Mouse (Mus musculus) stomach, embryonic 15.5 days (tissue): ENCODE measurements at regions not wholly inside any gene's neighbourhood (a gene's known extent, or its start where the extent isn't known, plus 50 kb on each side); places are given as distances from the start of the nearest gene placed in this dataset.

Experiments
- ATAC-seq: fragments of 200-750 bp; cut with Nextera tagmentation; 2 replicates; pipeline ENCODE4 v1.8.0; 2017; ENCODE audit warnings: low read depth, moderate number of reproducible peaks, moderate TSS enrichment; ENCODE audit not compliant: insufficient read depth, low FRiP score
- H3K27ac ChIP-seq: fragments of 300-500 bp; sonication (generic); 2 replicates; pipeline ENCODE4 v1.5.1; 2015; ENCODE audit warnings: mild to moderate bottlenecking, inconsistent platforms
- H3K27me3 ChIP-seq: fragments of 300-500 bp; sonication (generic); replicated peaks from 2 replicates; pipeline ENCODE4 v1.6.1; 2015; ENCODE audit warnings: inconsistent platforms
- H3K36me3 ChIP-seq: fragments of 300-500 bp; sonication (generic); 2 replicates; pipeline ENCODE4 v1.6.1; 2015; ENCODE audit warnings: inconsistent platforms
- H3K4me1 ChIP-seq: fragments of 300-500 bp; sonication (generic); 2 replicates; pipeline ENCODE4 v1.6.1; 2015; ENCODE audit warnings: inconsistent platforms
- H3K4me2 ChIP-seq: fragments of 300-500 bp; sonication (generic); 2 replicates; pipeline ENCODE4 v1.6.1; 2015; ENCODE audit warnings: mild to moderate bottlenecking, inconsistent platforms
- H3K4me3 ChIP-seq: fragments of 300-500 bp; sonication (generic); replicated peaks from 2 replicates; pipeline ENCODE4 v1.5.1; 2015; ENCODE audit warnings: inconsistent platforms
- H3K9ac ChIP-seq: fragments of 300-500 bp; sonication (generic); 2 replicates; pipeline ENCODE4 v1.6.1; 2015; ENCODE audit warnings: inconsistent platforms
- H3K9me3 ChIP-seq: fragments of 300-500 bp; sonication (generic); 2 replicates; pipeline ENCODE4 v1.6.1; 2016; ENCODE audit warnings: inconsistent platforms
- WGBS: fragments of 180-500 bp; shearing (Covaris S2); methylation state at CpG from one replicate; pipeline ENCODE4 v1.1.7; 2015; 5-methylcytosine and 5-hydroxymethylcytosine counted together

DNA sequence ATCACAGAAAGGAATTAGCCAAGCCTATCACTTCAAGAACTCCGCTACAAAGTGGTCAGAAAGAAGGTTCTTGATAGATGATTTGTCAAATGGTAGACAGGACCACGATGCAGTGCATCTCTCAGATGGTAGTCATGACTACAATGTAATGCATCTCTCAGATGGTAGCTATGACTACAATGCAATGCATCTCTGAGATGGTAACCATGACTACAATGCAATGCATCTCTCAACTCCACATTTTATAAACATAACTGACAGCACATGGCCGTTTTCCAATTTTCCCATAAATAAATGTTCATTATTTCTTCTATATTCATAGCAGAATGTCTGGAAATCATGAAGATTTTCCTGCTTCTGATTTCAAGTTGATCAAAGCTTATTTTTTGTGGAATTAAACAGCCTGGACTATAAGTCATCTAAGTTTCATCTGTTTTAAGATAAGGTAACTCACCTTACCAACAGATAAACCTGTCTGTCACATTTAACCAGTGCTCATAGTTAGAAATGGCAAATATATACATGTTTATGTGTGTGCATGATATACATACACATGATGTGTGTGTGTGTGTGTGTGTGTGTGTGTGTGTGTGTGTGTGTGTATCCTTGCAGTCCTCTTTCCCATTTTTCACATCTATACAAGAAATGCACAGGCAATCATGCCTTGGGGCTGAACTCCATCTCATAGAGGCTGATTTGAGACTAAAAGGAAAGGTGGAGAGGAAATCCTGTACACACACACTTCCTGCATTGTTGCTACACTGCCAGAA, 122.4 kb downstream of the Phf3 start:
- 49% methylated on average over 3 of the region's 3 CpGs for WGBS
- ATAC-seq, result no peak

DNA sequence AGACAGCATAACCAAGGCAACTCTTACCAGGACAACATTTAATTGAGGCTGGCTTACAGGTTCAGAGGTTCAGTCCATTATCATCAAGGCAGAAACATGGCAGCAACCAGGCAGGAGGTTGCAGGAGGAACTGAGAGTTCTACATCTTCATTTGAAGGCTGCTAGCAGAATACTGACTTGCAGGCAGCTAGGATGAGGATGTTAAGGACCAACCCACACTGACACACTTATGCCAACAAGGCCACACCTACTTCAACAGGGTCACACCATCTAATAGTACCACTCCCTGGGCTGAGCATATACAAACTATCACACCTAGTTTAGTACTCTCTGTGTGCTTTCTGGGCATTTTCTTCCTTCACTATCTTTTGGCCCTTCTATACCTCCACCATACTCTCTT, 131.8 kb downstream of the Phf3 start:
- Histone ChIP-seq H3K4me1 (no peaks in the 10 kb centered on the region), H3K27ac (no peak overlapping the region), H3K9ac (no peak overlapping the region), H3K4me3 (no peak overlapping the region), H3K4me2 (no peak overlapping the region), H3K36me3 (no peaks in the 10 kb centered on the region), H3K27me3 (no peaks in the 10 kb centered on the region), H3K9me3 (no peaks in the 10 kb centered on the region)
- ATAC-seq, result no peak

More for the DNA sequence above, 122.4 kb downstream of the Phf3 start:
- no peak overlapping the region for H3K4me3 ChIP-seq
- no peak overlapping the region for H3K27ac ChIP-seq
- no peaks in the 10 kb centered on the region for H3K27me3 ChIP-seq
- no peaks in the 10 kb centered on the region for H3K4me1 ChIP-seq
- no peaks in the 10 kb centered on the region for H3K9me3 ChIP-seq
- H3K4me2 ChIP-seq, result no peak overlapping the region
- H3K36me3 ChIP-seq, result no peaks in the 10 kb centered on the region
- no peak overlapping the region for H3K9ac ChIP-seq

DNA sequence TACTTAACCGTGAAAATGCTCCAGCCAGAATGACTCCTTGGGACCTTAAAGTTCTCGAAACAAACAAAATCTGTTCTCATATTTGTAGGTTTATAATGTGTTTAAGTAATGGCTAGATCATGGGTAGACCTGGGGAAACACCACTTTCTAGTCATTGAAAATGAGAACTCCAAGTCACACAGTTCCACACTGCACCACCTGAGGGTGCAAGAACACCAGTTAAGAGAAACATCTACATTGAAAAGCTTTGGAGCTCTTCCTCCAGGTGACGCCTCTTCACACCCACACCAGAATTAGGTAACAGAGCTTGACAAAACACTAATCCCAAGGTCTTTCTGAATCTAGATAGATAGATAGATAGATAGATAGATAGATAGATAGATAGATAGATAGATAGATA, 132.9 kb downstream of the Phf3 start:
- Histone ChIP-seq H3K27ac (no peak overlapping the region), H3K36me3 (no peaks in the 10 kb centered on the region), H3K4me3 (no peak overlapping the region), H3K4me2 (no peak overlapping the region), H3K9ac (no peak overlapping the region), H3K4me1 (no peaks in the 10 kb centered on the region), H3K9me3 (no peaks in the 10 kb centered on the region), H3K27me3 (no peaks in the 10 kb centered on the region)
- no peak for ATAC-seq
- 56% methylated on average over 3 of the region's 3 CpGs for WGBS

DNA sequence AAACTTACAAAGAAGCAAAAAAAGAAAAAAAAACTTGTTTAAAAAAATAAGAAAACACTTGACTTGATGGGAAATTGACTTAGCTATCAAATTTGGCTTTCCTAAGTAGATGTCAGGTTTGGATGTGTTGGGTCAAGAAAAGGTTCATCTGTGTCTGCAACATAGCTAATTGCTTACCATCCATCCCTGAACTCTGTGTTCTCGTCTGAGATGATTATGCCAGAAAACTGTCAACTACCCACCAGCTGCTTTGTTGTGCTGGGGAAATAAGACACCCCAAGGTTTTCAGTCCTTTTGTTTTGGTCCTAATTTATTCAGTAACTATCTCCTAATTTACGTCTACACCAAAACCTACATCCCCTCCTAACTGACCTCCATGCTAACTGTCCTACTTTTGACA, 152.2 kb downstream of the Phf3 start:
- Histone ChIP-seq H3K27me3 (no peaks in the 10 kb centered on the region), H3K36me3 (no peaks in the 10 kb centered on the region), H3K4me3 (no peak overlapping the region), H3K9me3 (no peaks in the 10 kb centered on the region), H3K9ac (no peak overlapping the region), H3K4me2 (no peak overlapping the region), H3K4me1 (no peaks in the 10 kb centered on the region), H3K27ac (no peak overlapping the region)
- ATAC-seq, result no peak
- 65% methylated on average over 2 of the region's 2 CpGs for WGBS

DNA sequence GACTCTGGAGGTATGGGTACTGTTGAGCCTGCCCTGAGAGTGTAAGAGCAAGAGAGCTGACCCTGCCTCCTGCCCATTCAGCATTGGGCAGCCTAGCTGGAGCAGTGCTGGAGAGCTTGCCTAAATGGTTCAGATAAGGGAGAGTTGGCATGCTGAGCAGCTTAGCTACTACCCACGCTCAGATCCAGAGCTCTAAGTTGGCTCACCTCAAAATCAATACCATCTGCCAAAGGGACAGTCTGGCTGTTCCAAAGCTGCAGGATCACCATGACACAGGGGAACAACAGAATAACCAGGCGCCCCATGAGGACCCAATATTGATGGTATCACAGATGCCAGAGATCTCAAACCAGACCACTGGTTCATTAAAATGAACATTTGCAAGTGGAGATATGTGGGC, 152.9 kb downstream of the Phf3 start:
- Histone ChIP-seq H3K4me2 (no peak overlapping the region), H3K4me3 (no peak overlapping the region), H3K9ac (no peak overlapping the region), H3K4me1 (no peaks in the 10 kb centered on the region), H3K27me3 (no peaks in the 10 kb centered on the region), H3K36me3 (no peaks in the 10 kb centered on the region), H3K27ac (no peak overlapping the region), H3K9me3 (no peaks in the 10 kb centered on the region)
- ATAC-seq, result no peak
- 80% methylated on average over 2 of the region's 2 CpGs for WGBS

DNA sequence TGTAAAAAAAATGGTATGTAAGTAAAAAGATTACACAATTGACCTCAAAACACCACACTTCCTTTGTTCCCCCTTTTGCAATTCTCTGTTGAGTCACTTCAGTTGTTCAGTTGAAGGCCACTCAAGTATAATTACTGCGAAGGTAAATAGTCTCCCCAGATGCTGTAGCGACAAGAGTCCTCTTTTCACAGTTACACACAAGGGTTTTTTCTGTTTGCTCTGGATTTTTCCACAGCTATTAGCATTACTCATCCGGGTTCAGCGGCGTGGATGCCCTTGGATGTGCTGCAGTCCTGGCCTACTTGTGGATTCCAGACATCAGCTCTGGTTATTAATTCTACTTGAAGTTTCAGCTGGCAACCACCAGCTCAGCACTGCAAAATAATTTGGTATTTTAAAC, 155.1 kb downstream of the Phf3 start:
- Histone ChIP-seq H3K36me3 (no peaks in the 10 kb centered on the region), H3K9ac (no peak overlapping the region), H3K4me2 (no peak overlapping the region), H3K4me3 (no peak overlapping the region), H3K27ac (no peak overlapping the region; the same call in 1 of the 2 replicates), H3K9me3 (no peaks in the 10 kb centered on the region), H3K27me3 (no peaks in the 10 kb centered on the region), H3K4me1 (no peaks in the 10 kb centered on the region)
- WGBS, result 35% methylated on average over 5 of the region's 5 CpGs
- ATAC-seq, result peak; percentile 65; the same call in 1 of the 2 replicates

DNA sequence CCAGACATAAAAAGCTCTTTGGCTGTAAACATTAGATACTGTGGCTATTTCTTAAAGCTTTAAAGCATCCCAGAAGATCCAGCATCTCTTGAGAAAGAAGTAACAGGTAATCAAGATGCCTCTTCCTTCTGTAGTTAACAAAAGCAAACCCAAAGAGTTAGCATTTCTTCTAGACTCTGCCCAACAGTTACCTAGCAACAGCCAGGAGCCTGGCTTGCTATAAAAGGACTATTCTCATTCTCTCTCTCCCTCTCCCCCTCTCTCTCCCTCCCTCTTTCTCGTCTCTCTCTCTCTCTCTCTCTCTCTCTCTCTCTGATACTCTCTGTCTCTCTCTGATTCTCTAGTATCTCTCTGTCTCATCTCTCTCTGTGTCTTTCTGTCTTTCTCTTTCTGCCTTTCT, 157.4 kb downstream of the Phf3 start:
- no peaks in the 10 kb centered on the region for H3K27me3 ChIP-seq
- 17% methylated on average over 1 of the region's 1 CpGs for WGBS
- no peak overlapping the region for H3K4me3 ChIP-seq
- no peaks in the 10 kb centered on the region for H3K4me1 ChIP-seq
- H3K36me3 ChIP-seq, result no peaks in the 10 kb centered on the region
- no peaks in the 10 kb centered on the region for H3K9me3 ChIP-seq
- no peak overlapping the region for H3K4me2 ChIP-seq
- no peak overlapping the region for H3K27ac ChIP-seq
- ATAC-seq, result no peak
- no peak overlapping the region for H3K9ac ChIP-seq

DNA sequence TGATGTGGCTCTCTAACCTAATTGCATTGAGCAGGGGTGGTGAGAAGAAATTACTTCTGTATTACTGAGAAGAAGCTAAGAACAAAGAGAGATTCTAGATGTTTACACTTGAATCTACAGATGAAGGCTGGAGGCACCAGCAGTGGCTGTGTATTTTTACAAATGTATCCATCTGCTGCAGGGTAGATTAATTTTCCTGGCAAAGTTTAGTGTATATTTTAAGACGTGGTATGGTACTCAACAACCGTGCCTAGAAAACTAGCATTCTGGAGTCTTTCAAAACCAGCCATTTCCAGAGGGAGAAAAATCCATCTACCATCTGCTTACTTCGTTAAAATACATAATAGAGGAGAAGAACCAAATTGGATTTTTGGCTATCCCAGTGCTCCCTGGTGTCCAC, 172.6 kb downstream of the Phf3 start:
- no peak for ATAC-seq
- WGBS, result 54% methylated on average over 3 of the region's 3 CpGs

DNA sequence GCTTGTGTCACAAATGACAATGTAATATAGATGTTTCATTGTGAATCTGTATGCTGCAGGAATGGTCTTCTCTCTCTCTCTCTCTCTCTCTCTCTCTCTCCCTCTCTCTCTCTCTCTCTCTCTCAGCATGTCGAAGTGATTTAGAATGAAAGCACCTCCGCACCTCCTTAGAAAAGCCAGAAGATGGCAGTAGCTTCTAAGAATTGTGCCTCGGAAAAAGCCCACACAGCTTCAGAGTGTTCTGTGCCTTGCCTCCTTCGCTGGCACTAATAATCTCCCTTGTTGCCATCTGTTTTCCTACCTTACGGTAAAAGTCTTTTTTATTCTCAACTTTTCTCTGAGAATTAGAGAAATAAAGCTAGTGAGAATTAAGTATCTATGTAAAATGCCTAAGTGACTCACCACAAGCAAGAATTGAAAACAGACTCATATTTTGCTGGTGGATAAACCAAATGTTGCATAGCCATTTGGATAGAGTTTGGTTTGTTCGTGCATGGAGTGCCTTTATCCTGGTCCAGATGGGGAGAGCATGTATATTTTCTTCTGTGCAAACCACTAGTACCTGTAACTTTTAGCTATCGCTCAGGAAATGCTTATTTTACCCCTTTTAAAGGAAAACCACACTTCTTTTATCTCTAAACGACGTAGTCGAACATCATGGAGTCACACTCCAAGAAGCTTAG, 173.2 kb downstream of the Phf3 start:
- no peaks in the 10 kb centered on the region for H3K36me3 ChIP-seq
- no peak for ATAC-seq
- no peak overlapping the region for H3K27ac ChIP-seq
- H3K4me1 ChIP-seq, result no peaks in the 10 kb centered on the region
- no peaks in the 10 kb centered on the region for H3K27me3 ChIP-seq
- no peak overlapping the region for H3K9ac ChIP-seq
- no peak overlapping the region for H3K4me3 ChIP-seq
- 46% methylated on average over 10 of the region's 10 CpGs for WGBS
- no peaks in the 10 kb centered on the region for H3K9me3 ChIP-seq
- no peak overlapping the region for H3K4me2 ChIP-seq

More for the DNA sequence above, 172.6 kb downstream of the Phf3 start:
- Histone ChIP-seq H3K27me3 (no peaks in the 10 kb centered on the region), H3K4me3 (no peak overlapping the region), H3K9ac (no peak overlapping the region), H3K4me1 (no peaks in the 10 kb centered on the region), H3K9me3 (no peaks in the 10 kb centered on the region), H3K36me3 (no peaks in the 10 kb centered on the region), H3K27ac (no peak overlapping the region), H3K4me2 (no peak overlapping the region)

DNA sequence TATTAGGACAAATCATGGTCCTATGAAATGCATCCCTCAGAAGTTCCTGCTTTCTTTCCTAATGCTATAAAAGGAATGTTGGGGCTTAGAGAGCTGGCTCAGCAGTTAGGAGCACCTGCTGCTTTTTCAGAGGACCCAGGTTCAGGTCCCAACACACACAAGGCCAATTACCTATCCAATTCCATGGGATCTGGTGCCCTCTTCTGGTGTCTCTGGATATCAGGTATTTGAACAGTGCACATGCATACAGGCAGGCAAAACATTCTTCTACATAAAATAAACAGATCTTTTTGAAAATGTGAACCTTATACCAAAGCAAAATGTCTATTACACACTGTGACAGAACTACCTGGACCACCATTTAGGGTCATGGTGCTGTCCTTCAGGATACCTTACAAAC, 177.4 kb downstream of the Phf3 start:
- ATAC-seq, result no peak
- H3K9ac ChIP-seq, result no peak overlapping the region
- no peaks in the 10 kb centered on the region for H3K36me3 ChIP-seq
- no peak overlapping the region for H3K4me3 ChIP-seq
- H3K27me3 ChIP-seq, result no peaks in the 10 kb centered on the region
- no peak overlapping the region for H3K4me2 ChIP-seq
- H3K9me3 ChIP-seq, result no peaks in the 10 kb centered on the region
- no peaks in the 10 kb centered on the region for H3K4me1 ChIP-seq
- H3K27ac ChIP-seq, result no peak overlapping the region

DNA sequence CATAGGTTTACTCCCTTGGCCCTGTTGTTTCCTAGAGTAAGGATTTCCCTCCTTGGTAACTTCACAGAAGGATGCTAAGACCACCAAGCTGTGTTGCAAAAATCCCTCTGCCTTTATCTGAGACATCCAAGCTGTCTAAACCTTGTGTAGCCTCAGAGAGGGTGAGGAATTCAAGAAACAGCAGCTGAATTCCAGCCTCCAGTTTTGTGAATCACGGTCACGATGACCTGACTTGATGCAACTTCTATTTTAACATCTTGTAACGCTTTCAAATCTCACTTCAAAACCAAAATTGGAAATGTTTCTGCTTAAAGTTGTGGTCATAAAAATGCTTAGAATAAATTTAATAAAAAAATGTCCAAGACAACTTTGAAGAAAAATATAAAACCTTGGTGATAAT, 188.4 kb downstream of the Phf3 start:
- 80% methylated on average over 3 of the region's 3 CpGs for WGBS
- Histone ChIP-seq H3K27me3 (no peaks in the 10 kb centered on the region), H3K4me1 (no peaks in the 10 kb centered on the region), H3K4me2 (no peak overlapping the region), H3K9ac (no peak overlapping the region), H3K9me3 (no peaks in the 10 kb centered on the region), H3K4me3 (no peak overlapping the region), H3K36me3 (no peaks in the 10 kb centered on the region), H3K27ac (no peak overlapping the region)
- no peak for ATAC-seq

DNA sequence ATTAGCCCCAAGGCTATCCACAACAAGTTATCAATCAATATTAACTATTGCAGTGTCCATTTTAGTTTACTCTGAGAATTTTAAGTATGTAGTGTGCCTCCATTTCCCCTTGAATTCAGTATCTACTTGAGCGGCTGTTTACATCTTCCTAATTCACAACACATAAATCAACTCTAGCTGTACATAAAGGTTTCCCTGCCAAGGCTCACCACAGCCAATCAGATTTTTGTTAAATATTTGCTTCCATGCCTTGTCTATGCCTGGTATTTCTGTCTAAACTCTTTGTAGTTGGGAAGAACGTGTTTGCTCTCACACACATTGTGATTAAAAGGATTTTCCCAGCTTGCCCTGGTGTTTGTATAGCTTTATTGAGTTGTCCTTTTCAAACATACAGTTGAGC, 189.8 kb downstream of the Phf3 start:
- Histone ChIP-seq H3K27ac (no peak overlapping the region), H3K9me3 (no peaks in the 10 kb centered on the region), H3K4me2 (no peak overlapping the region), H3K9ac (no peak overlapping the region), H3K36me3 (no peaks in the 10 kb centered on the region), H3K4me3 (no peak overlapping the region), H3K27me3 (no peaks in the 10 kb centered on the region), H3K4me1 (no peaks in the 10 kb centered on the region)
- ATAC-seq, result peak; percentile 66; the same call in 1 of the 2 replicates
- 29% methylated on average over 2 of the region's 2 CpGs for WGBS
